Mouse (Mus musculus) myocyte (in vitro differentiated cells): ENCODE results near the gene Micall2. TPM values are rescaled to one million over a fixed set of nuclear protein-coding genes. Genes with fewer than 3 reads are reported as not detected.

Experiments used
- H3K27me3 ChIP-seq: one replicate; pipeline ENCODE4 v1.6.1; 2011; ENCODE audit not compliant: control insufficient read depth, insufficient read depth, insufficient read length
- H3K36me3 ChIP-seq: one replicate; pipeline ENCODE4 v1.6.1; 2011; ENCODE audit not compliant: control insufficient read depth, insufficient read depth
- H3K4me2 ChIP-seq: one replicate; pipeline ENCODE4 v1.6.1; 2011; ENCODE audit warnings: low read depth, control low read depth
- H3K4me3 ChIP-seq: one replicate; pipeline ENCODE4 v1.5.1; 2011; ENCODE audit warnings: mild to moderate bottlenecking, control low read depth, moderate library complexity
- H3K79me2 ChIP-seq: one replicate; pipeline ENCODE4 v1.6.1; 2011; ENCODE audit not compliant: control insufficient read depth, insufficient read depth
- H3ac ChIP-seq: one replicate; pipeline ENCODE4 v1.6.1; 2011; ENCODE audit not compliant: control insufficient read depth, insufficient read length
- CEBPB ChIP-seq: IDR thresholded peaks from 2 replicates; pipeline ENCODE4 v1.6.1; 2011; ENCODE audit warnings: mild to moderate bottlenecking, moderate library complexity; ENCODE audit not compliant: poor library complexity, insufficient read depth, severe bottlenecking
- E2F4 ChIP-seq: IDR thresholded peaks from one replicate; pipeline ENCODE4 v1.6.1; 2011; ENCODE audit warnings: mild to moderate bottlenecking, control low read depth, moderate library complexity; ENCODE audit not compliant: insufficient read depth
- MAX ChIP-seq: IDR thresholded peaks from one replicate; pipeline ENCODE4 v1.6.1; 2011; ENCODE audit warnings: low read depth, mild to moderate bottlenecking, control low read depth
- MYOD1 ChIP-seq, 3 experiments: IDR thresholded peaks; one replicate each; pipeline ENCODE4 v1.6.1; 2011; ENCODE audit warnings: control low read depth in 2 of 3, low read depth in 2 of 3, mild to moderate bottlenecking in 2 of 3, moderate library complexity in 1 of 3; ENCODE audit not compliant: insufficient read length in 2 of 3, control insufficient read depth in 1 of 3
- MYOG ChIP-seq, 3 experiments: IDR thresholded peaks; one replicate each; pipeline ENCODE4 v1.6.1; 2011; ENCODE audit warnings: control low read depth in 2 of 3, low read depth in 2 of 3, mild to moderate bottlenecking in 2 of 3; ENCODE audit not compliant: insufficient read length in 2 of 3, control insufficient read depth in 1 of 3, insufficient read depth in 1 of 3
- POLR2A ChIP-seq: IDR thresholded peaks from one replicate; pipeline ENCODE4 v1.6.1; 2011; ENCODE audit warnings: low read depth, mild to moderate bottlenecking, control low read depth, moderate library complexity; ENCODE audit not compliant: insufficient read length
- POLR2AphosphoS2 ChIP-seq: IDR thresholded peaks from one replicate; pipeline ENCODE4 v1.6.1; 2011; ENCODE audit warnings: low read depth, control low read depth; ENCODE audit not compliant: insufficient read length
- REST ChIP-seq: IDR thresholded peaks from one replicate; pipeline ENCODE4 v1.6.1; 2011; ENCODE audit warnings: mild to moderate bottlenecking, control low read depth, moderate library complexity; ENCODE audit not compliant: insufficient read depth, insufficient read length
- SRF ChIP-seq: IDR thresholded peaks from one replicate; pipeline ENCODE4 v1.6.1; 2011; ENCODE audit warnings: low read depth; ENCODE audit not compliant: control insufficient read depth, insufficient read length
- TCF12 ChIP-seq: IDR thresholded peaks from one replicate; pipeline ENCODE4 v1.6.1; 2011; ENCODE audit warnings: mild to moderate bottlenecking, control low read depth; ENCODE audit not compliant: poor library complexity, insufficient read depth, severe bottlenecking
- TCF3 ChIP-seq: IDR thresholded peaks from one replicate; pipeline ENCODE4 v1.6.1; 2011; ENCODE audit warnings: low read depth, control low read depth; ENCODE audit not compliant: insufficient read length
- USF1 ChIP-seq: IDR thresholded peaks from one replicate; pipeline ENCODE4 v1.6.1; 2011; ENCODE audit warnings: low read depth, mild to moderate bottlenecking, control low read depth, moderate library complexity
- polyA plus RNA-seq: library from polyadenylated mRNA; unstranded; fragments of >200 nt; fragmentation: generic; extraction: Trizol; gene quantifications from one replicate; pipeline ENCODE4 v1.2.1, GENCODE M21; 2012; ENCODE audit warnings: missing spikeins

The Micall2 gene
- polyA plus RNA-seq, 1 experiment, result 6.1 TPM

DNA sequence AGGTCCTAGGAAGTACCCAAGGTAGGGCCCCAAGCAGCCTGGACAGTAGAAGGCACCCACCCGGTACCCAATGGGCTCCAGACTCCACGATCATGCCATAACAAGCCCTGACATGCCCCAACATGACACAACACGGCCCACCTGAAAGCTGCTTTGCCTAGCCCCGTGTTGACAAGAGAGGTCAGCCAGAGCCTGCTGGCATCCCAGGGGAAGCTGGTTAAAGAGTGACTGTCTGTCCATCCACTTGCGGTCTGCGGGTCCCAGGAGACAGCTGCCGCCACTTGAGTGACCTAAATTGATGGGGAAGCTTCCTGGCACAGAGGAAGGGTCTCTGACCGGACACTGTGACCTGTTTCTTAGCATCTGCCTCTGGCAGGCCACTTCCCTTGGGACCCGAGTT, 13.0 kb downstream of the Micall2 start:
- no peak overlapping the region for H3K4me2 ChIP-seq
- H3K79me2 ChIP-seq, result peaks cover 18% of the 10 kb centered on the region
- no peaks in the 10 kb centered on the region for H3K27me3 ChIP-seq
- no peaks in the 10 kb centered on the region for H3K36me3 ChIP-seq
- no peak overlapping the region for H3K4me3 ChIP-seq
- H3ac ChIP-seq, result no peak overlapping the region
- TF ChIP-seq TCF12, result no peak
- no peak for TF ChIP-seq POLR2A
- TF ChIP-seq MAX, result no peak
- no peak for TF ChIP-seq REST
- no peak for TF ChIP-seq E2F4
- TF ChIP-seq CEBPB, result no peak
- TF ChIP-seq MYOD1 (IDR thresholded peaks at IDR 0.05; ENCODE audit: control insufficient read depth in 1 of 3, insufficient read length in 2 of 3, low read depth in 2 of 3), result no peak
- TF ChIP-seq TCF3, result no peak
- TF ChIP-seq POLR2AphosphoS2, result no peak
- no peak for TF ChIP-seq USF1
- TF ChIP-seq SRF, result no peak
- TF ChIP-seq MYOG (IDR thresholded peaks at IDR 0.05; ENCODE audit: control insufficient read depth in 1 of 3, insufficient read depth in 1 of 3, insufficient read length in 2 of 3, low read depth in 2 of 3), result no peak

DNA sequence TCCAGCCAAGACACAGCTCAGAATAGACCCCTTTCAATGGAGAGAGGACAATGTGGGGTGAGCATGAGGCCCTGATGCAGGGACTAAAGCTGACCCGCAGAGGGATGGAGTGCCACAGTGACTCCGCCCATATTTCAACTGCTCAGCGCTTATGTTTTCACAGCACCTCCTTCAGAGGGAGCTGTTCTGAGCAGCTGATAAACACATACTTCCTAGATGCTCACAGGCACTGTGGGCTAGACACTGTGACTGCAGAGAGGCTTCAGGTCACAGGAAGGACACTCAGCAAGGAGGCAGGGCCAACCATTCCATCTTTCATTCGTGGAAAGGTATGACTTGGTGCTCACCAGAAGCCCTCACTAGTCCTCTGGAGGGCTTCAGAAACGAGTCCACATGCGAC, 13.4 kb downstream of the Micall2 start:
- no peaks in the 10 kb centered on the region for H3K27me3 ChIP-seq
- peaks cover 18% of the 10 kb centered on the region for H3K79me2 ChIP-seq
- H3K36me3 ChIP-seq, result no peaks in the 10 kb centered on the region
- H3K4me3 ChIP-seq, result no peak overlapping the region
- TF ChIP-seq CEBPB, result no peak
- TF ChIP-seq TCF3, result no peak
- TF ChIP-seq SRF, result no peak
- no peak for TF ChIP-seq TCF12
- no peak for TF ChIP-seq MYOD1 (IDR thresholded peaks at IDR 0.05; ENCODE audit: control insufficient read depth in 1 of 3, insufficient read length in 2 of 3, low read depth in 2 of 3)
- TF ChIP-seq MYOG (IDR thresholded peaks at IDR 0.05; ENCODE audit: control insufficient read depth in 1 of 3, insufficient read depth in 1 of 3, insufficient read length in 2 of 3, low read depth in 2 of 3), result no peak
- no peak for TF ChIP-seq USF1
- no peak for TF ChIP-seq E2F4
- no peak for TF ChIP-seq POLR2A
- TF ChIP-seq POLR2AphosphoS2, result no peak
- TF ChIP-seq REST, result no peak
- TF ChIP-seq MAX, result no peak
- H3ac ChIP-seq, result no peak overlapping the region
- H3K4me2 ChIP-seq, result no peak overlapping the region

DNA sequence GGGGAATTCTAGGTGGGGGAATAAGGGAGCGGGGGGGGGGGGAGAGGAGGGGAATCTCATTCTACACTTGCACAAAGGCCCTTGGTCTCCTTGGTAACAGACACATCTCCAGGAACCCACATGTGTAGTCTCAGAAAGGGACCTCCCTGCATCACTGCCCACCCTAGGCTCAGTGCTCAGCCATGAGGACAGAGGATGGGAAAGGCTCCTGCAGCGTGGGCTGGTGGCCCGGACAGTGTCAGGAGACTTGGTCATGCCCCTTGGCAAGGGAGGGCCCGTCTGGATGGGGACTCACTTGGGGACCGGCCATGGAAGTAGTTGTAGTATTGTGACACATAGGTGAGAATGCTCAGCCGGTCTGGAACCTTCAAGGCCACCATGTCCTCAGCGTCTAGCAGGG, 17.2 kb downstream of the Micall2 start:
- Histone ChIP-seq H3ac (no peak overlapping the region), H3K4me2 (no peak overlapping the region), H3K27me3 (no peaks in the 10 kb centered on the region), H3K4me3 (no peak overlapping the region), H3K79me2 (peaks cover 7% of the 10 kb centered on the region), H3K36me3 (no peaks in the 10 kb centered on the region)
- TF ChIP-seq POLR2AphosphoS2 (no peak), TCF12 (no peak), CEBPB (no peak), POLR2A (no peak), MYOD1 (IDR thresholded peaks at IDR 0.05; ENCODE audit: control insufficient read depth in 1 of 3, insufficient read length in 2 of 3, low read depth in 2 of 3) (no peak), SRF (no peak), MYOG (IDR thresholded peaks at IDR 0.05; ENCODE audit: control insufficient read depth in 1 of 3, insufficient read depth in 1 of 3, insufficient read length in 2 of 3, low read depth in 2 of 3) (no peak), USF1 (no peak), E2F4 (no peak), MAX (no peak), TCF3 (no peak), REST (no peak)

DNA sequence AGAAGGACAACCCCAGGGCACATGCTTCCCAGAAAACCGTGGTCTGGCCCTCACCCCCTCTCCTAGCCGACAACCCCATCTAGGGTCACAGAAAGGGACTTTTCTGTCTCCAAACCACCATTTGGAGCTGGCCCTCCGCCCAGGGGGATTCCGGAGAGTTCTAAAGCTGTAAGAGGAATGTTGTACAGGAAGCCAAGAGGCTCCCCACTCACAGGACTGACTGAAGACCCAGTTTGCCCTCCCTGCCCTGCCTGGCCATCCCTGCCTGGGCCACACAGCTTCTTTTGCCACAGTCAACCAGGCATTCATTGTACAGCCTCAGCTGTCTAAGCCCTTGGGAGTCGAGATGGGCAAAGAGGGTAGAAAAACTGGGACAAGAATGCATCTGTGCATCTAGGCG, 17.6 kb downstream of the Micall2 start:
- Histone ChIP-seq H3K4me3 (no peak overlapping the region), H3ac (no peak overlapping the region), H3K27me3 (no peaks in the 10 kb centered on the region), H3K79me2 (peaks cover 7% of the 10 kb centered on the region), H3K36me3 (no peaks in the 10 kb centered on the region), H3K4me2 (no peak overlapping the region)
- TF ChIP-seq POLR2AphosphoS2, result no peak
- TF ChIP-seq TCF12, result no peak
- TF ChIP-seq MAX, result no peak
- no peak for TF ChIP-seq E2F4
- no peak for TF ChIP-seq TCF3
- no peak for TF ChIP-seq MYOD1 (IDR thresholded peaks at IDR 0.05; ENCODE audit: control insufficient read depth in 1 of 3, insufficient read length in 2 of 3, low read depth in 2 of 3)
- TF ChIP-seq USF1, result no peak

DNA sequence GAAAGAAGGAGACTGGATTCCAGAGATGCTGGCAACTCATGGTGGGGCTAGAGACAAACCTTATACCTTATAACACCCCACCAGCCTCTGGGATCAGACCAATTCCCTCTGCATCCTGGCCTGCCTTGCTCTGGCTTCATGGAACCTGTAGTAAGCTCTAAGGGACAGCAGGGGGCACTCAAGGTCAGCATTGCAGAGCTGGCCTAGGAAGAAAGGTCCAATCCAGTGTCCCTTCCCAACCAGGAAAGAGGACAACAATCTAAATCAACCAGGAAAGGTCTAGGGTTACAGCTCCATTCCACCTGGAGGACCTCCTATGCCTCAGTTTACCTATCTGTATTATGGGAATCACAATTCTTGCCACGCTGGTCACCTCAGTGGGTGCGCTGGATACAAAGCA, 18.4 kb downstream of the Micall2 start:
- no peak for TF ChIP-seq TCF3
- no peaks in the 10 kb centered on the region for H3K36me3 ChIP-seq
- H3K27me3 ChIP-seq, result no peaks in the 10 kb centered on the region
- H3ac ChIP-seq, result no peak overlapping the region
- peaks cover 4% of the 10 kb centered on the region for H3K79me2 ChIP-seq
- no peak overlapping the region for H3K4me3 ChIP-seq
- H3K4me2 ChIP-seq, result no peak overlapping the region

DNA sequence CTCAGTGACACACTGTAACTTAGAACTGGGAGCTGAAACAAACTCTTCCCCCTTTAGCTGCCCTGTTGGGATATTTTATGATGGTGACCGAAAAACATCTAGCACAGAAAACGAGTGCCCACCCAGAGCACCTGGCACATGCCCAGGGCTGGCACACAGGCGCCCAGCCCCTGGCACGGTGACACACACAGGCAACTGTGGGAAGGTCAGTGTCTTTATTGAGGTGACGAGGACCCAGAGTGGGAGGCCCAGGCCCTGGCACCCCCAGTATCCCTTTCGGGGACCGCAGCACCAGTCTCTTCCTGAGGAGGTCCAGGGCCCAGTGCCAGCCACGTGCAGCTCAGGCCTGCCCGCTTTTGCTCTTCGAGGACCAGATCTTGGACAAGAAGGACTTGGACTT, 29.6 kb downstream of the Micall2 start:
- Histone ChIP-seq H3K4me3 (no peak overlapping the region), H3K4me2 (no peak overlapping the region), H3K27me3 (no peaks in the 10 kb centered on the region), H3K36me3 (peaks cover 4% of the 10 kb centered on the region), H3K79me2 (no peaks in the 10 kb centered on the region), H3ac (no peak overlapping the region)
- TF ChIP-seq USF1 (no peak), POLR2A (no peak), MAX (no peak), MYOG (IDR thresholded peaks at IDR 0.05; ENCODE audit: control insufficient read depth in 1 of 3, insufficient read depth in 1 of 3, insufficient read length in 2 of 3, low read depth in 2 of 3) (no peak), E2F4 (no peak), TCF12 (no peak), POLR2AphosphoS2 (no peak), TCF3 (no peak), REST (no peak), SRF (no peak), CEBPB (no peak), MYOD1 (IDR thresholded peaks at IDR 0.05; ENCODE audit: control insufficient read depth in 1 of 3, insufficient read length in 2 of 3, low read depth in 2 of 3) (no peak)
